Mouse (Mus musculus) hindbrain, embryonic 15.5 days (tissue): ENCODE results near the gene Syngap1. TPM values are rescaled to one million over a fixed set of nuclear protein-coding genes. Genes with fewer than 3 reads are reported as not detected.

Source experiments
- ATAC-seq: fragments of 200-750 bp; cut with Nextera tagmentation; 2 replicates; pipeline ENCODE4 v1.8.0; 2017; ENCODE audit warnings: low read depth, moderate number of reproducible peaks, moderate TSS enrichment; ENCODE audit not compliant: low FRiP score
- H3K27ac ChIP-seq: fragments of 300-500 bp; sonication (generic); replicated peaks from 2 replicates; pipeline ENCODE4 v1.5.1; 2015; ENCODE audit warnings: mild to moderate bottlenecking, inconsistent platforms
- H3K27me3 ChIP-seq: fragments of 300-500 bp; sonication (generic); 2 replicates; pipeline ENCODE4 v1.6.1; 2015; ENCODE audit warnings: control low read depth, inconsistent platforms
- H3K36me3 ChIP-seq: fragments of 300-500 bp; sonication (generic); 2 replicates; pipeline ENCODE4 v1.6.1; 2015; ENCODE audit warnings: control low read depth, inconsistent platforms
- H3K4me1 ChIP-seq: fragments of 300-500 bp; sonication (generic); replicated peaks from 2 replicates; pipeline ENCODE4 v1.6.1; 2015; ENCODE audit warnings: control low read depth, inconsistent platforms
- H3K4me2 ChIP-seq: fragments of 300-500 bp; sonication (generic); 2 replicates; pipeline ENCODE4 v1.6.1; 2015; ENCODE audit warnings: moderate library complexity, mild to moderate bottlenecking, inconsistent platforms
- H3K4me3 ChIP-seq: fragments of 300-500 bp; sonication (generic); 2 replicates; pipeline ENCODE4 v1.5.1; 2015; ENCODE audit warnings: mild to moderate bottlenecking, inconsistent platforms
- H3K9ac ChIP-seq: fragments of 300-500 bp; sonication (generic); 2 replicates; pipeline ENCODE4 v1.6.1; 2015; ENCODE audit warnings: inconsistent platforms
- H3K9me3 ChIP-seq: fragments of 300-500 bp; sonication (generic); 2 replicates; pipeline ENCODE4 v1.6.1; 2016; ENCODE audit warnings: control low read depth, inconsistent platforms
- WGBS: fragments of 180-500 bp; shearing (Covaris S2); methylation state at CpG from one replicate; pipeline ENCODE4 v1.1.7; 2015; 5-methylcytosine and 5-hydroxymethylcytosine counted together
- polyA plus RNA-seq: library from polyadenylated mRNA; unstranded; fragments of >200 nt; fragmentation: Nextera tagmentation; extraction: Ambion mirVana; gene quantifications from 2 replicates; pipeline ENCODE4 v1.2.1, GENCODE M21; 2015

Gene Syngap1
- polyA plus RNA-seq, 1 experiment from 2014 or later: 4.7 TPM

DNA sequence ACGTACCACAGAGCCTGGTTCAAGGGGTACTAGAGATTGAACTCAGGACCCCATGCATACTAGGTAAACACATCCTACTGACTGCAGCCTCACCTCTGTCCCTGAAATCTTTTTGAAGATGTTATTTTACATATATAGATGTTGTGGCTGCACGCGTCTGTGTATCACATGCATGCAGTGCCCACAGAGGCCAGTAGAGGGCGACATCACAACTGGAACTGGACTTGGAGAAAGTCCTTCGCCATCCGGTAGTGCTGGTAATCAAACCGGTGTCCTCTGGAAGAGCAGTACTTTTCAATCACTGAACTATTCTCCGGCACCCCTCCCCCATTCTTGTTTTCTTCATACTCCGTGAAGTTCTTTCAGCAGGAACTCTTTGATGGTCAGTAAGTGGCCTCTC lies 63.4 kb downstream of the Syngap1 start:
- WGBS: 29% methylated on average over 9 of the region's 9 CpGs
- no peaks in the 10 kb centered on the region for H3K9me3 ChIP-seq
- no peak overlapping the region for H3K9ac ChIP-seq
- H3K4me3 ChIP-seq: no peak overlapping the region
- no peak for ATAC-seq
- H3K4me1 ChIP-seq: no peaks in the 10 kb centered on the region
- no peak overlapping the region for H3K4me2 ChIP-seq
- H3K27me3 ChIP-seq: no peaks in the 10 kb centered on the region
- H3K36me3 ChIP-seq: no peaks in the 10 kb centered on the region
- H3K27ac ChIP-seq: no peak overlapping the region

DNA sequence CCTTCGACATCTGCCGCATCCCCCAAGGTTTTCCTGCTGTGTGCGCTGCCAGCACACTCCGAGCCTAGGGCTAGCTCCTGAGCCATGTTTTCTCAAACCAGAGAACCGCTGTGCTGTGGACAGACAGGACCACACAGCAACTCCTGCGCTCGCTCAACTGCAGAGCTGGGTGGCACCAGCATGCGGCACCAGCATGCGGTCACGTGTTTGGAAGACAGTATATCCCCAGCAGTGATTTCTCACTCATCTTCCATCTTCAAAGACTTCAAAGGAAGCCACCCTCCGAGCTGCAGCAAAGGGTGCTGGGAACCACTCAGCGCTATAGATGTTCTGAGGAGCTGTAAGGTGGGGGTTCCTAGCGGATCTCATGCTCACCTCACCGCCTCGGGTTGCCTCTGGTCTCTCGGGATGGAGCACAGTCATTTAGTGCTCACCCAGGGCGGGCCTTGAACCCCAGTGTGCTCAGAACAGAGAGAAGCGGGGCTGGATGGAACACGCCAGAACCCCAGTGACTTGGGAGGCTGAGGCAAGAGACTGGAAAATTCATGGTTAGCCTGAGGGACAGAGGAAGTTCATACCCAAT lies 63.9 kb downstream of the Syngap1 start:
- Histone ChIP-seq H3K4me1 (no peaks in the 10 kb centered on the region), H3K27ac (no peak overlapping the region), H3K4me2 (no peak overlapping the region), H3K36me3 (no peaks in the 10 kb centered on the region), H3K27me3 (no peaks in the 10 kb centered on the region), H3K9ac (no peak overlapping the region), H3K9me3 (no peaks in the 10 kb centered on the region), H3K4me3 (no peak overlapping the region)
- ATAC-seq: no peak
- WGBS: 43% methylated on average over 19 of the region's 19 CpGs

DNA sequence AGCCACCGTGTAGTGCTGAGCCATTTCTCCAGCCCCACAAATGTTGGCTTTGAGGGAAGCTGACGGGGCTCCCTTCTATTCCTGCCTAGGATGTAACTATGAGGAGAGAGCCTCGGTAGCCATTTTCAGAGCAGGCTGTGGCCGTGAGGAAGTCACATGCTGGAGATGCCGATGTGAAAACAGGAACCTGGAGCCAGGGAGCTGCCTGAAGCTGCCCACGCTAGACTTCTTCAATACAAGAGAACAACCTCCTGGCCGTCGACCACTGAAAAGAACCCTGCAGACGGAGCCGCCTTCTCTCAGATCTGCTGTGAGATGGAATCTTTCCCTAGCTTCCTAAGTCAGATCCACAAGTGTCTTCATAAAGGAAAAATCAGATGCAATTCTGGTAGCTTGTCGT lies 64.6 kb downstream of the Syngap1 start:
- H3K27me3 ChIP-seq: no peaks in the 10 kb centered on the region
- H3K27ac ChIP-seq: no peak overlapping the region
- H3K4me1 ChIP-seq: no peaks in the 10 kb centered on the region
- 65% methylated on average over 11 of the region's 11 CpGs for WGBS
- no peak overlapping the region for H3K4me2 ChIP-seq
- H3K36me3 ChIP-seq: no peaks in the 10 kb centered on the region
- no peaks in the 10 kb centered on the region for H3K9me3 ChIP-seq
- H3K4me3 ChIP-seq: no peak overlapping the region
- H3K9ac ChIP-seq: no peak overlapping the region
- no peak for ATAC-seq

DNA sequence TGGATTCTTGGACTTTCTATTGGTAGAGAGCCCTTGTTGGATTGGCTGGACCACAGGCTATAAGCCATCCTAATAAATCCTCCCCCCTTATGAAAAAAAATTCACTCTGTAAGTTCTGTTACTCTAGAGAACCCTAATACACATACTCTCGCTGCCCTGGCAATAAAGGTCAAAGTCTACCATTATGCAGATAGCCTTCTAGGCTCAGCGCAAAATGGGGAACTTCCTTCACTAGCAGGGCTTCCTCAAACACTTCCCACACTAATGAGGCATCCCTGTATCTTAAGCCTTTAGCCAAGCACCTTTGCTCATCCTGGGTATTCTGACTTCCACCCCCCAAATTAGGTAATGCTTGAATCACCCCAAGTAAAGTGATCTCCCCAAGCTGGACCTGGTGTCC lies 67.2 kb downstream of the Syngap1 start:
- Histone ChIP-seq H3K9ac (no peak overlapping the region), H3K27ac (no peak overlapping the region), H3K9me3 (no peaks in the 10 kb centered on the region), H3K36me3 (no peaks in the 10 kb centered on the region), H3K4me3 (no peak overlapping the region), H3K4me1 (no peaks in the 10 kb centered on the region; the same call in 1 of the 2 replicates), H3K4me2 (no peak overlapping the region), H3K27me3 (no peaks in the 10 kb centered on the region)
- WGBS: 82% methylated on average over 2 of the region's 2 CpGs
- no peak for ATAC-seq

DNA sequence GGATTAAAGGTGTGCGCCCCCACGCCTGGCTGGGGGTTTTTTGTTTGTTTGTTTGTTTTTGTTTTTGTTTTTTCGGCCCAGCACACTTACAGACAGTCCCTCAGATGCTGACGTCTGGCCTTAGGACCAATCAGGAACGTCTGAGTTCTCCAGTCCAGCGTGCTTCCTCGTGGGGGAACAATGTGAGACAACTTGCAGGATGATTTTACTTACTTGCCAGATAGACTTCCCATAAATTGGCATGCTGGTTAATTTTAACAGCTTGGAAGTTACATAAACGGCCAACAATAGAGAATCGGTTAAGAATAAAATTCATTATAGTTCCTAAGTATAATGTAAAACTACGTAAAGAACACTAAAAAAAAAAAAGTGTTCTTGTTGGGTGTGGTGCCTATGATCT lies 70.1 kb downstream of the Syngap1 start:
- H3K4me3 ChIP-seq: no peak overlapping the region
- WGBS: 92% methylated on average over 10 of the region's 10 CpGs
- no peaks in the 10 kb centered on the region for H3K9me3 ChIP-seq
- no peak overlapping the region for H3K27ac ChIP-seq
- H3K36me3 ChIP-seq: no peaks in the 10 kb centered on the region
- no peak overlapping the region for H3K4me2 ChIP-seq
- H3K27me3 ChIP-seq: no peaks in the 10 kb centered on the region
- no peak overlapping the region for H3K9ac ChIP-seq
- ATAC-seq: no peak
- H3K4me1 ChIP-seq: no peaks in the 10 kb centered on the region; the same call in 1 of the 2 replicates

DNA sequence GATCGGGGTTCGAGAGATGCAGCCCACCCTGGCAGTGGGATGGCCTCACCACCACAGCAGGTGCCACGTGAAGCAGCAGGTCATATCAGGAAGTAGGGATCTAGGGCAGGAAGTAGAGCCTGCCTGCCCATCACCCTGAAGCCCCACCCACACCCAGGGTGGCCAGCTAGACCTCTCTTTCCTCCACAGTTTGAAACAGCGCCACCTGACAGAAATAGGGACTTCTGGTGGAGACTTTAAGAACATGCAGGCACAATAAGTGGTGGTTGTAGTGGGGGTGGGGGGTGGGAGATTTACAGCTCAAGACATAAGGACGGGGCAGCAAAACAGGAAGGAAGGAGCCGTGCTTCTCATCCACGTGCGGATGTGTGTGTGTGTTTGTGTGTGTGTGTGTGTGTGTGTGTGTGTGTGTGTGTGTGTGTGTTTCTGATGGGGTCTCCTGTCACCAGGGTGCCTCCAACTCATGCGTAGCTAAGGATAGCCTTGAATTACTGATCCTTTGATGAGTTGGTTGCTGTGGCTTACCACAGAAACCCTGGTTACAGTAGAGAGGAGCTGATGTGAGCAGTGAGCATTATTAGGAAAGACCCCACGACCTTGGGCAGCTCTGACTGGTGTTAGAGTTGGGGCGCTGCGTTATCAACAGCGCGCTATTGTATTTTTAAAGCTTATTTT lies 71.1 kb downstream of the Syngap1 start:
- Histone ChIP-seq H3K4me3 (no peak overlapping the region), H3K27me3 (no peaks in the 10 kb centered on the region), H3K4me2 (no peak overlapping the region; the same call in 1 of the 2 replicates), H3K9ac (no peak overlapping the region), H3K4me1 (no peaks in the 10 kb centered on the region; the same call in 1 of the 2 replicates), H3K27ac (no peak overlapping the region), H3K9me3 (no peaks in the 10 kb centered on the region), H3K36me3 (no peaks in the 10 kb centered on the region)
- 62% methylated on average over 14 of the region's 14 CpGs for WGBS
- ATAC-seq: no peak

DNA sequence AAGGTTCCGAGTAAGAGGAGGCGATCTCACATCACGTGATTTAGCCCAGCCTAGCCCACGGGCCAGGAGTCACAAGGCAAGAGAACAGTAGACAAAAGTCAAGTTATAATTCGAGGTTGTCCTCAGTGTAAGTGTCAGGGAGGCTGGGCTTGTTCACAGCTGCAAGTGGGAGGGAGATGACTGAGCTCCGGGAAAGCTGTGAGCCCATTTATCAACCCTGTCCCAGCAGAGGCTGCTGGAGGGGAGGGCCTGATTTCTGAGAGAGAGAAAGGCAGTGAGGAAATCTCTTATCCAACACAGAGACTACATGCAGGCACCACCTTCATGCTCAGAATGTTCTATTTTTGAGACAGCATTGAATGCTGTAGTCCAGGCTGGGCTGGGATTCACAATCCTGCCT lies 71.9 kb downstream of the Syngap1 start:
- Histone ChIP-seq H3K4me3 (no peak overlapping the region), H3K27me3 (no peaks in the 10 kb centered on the region), H3K4me2 (no peak overlapping the region), H3K36me3 (no peaks in the 10 kb centered on the region), H3K9ac (no peak overlapping the region), H3K9me3 (no peaks in the 10 kb centered on the region), H3K4me1 (peaks cover 7% of the 10 kb centered on the region), H3K27ac (no peak overlapping the region)
- WGBS: 32% methylated on average over 6 of the region's 6 CpGs
- ATAC-seq: no peak

DNA sequence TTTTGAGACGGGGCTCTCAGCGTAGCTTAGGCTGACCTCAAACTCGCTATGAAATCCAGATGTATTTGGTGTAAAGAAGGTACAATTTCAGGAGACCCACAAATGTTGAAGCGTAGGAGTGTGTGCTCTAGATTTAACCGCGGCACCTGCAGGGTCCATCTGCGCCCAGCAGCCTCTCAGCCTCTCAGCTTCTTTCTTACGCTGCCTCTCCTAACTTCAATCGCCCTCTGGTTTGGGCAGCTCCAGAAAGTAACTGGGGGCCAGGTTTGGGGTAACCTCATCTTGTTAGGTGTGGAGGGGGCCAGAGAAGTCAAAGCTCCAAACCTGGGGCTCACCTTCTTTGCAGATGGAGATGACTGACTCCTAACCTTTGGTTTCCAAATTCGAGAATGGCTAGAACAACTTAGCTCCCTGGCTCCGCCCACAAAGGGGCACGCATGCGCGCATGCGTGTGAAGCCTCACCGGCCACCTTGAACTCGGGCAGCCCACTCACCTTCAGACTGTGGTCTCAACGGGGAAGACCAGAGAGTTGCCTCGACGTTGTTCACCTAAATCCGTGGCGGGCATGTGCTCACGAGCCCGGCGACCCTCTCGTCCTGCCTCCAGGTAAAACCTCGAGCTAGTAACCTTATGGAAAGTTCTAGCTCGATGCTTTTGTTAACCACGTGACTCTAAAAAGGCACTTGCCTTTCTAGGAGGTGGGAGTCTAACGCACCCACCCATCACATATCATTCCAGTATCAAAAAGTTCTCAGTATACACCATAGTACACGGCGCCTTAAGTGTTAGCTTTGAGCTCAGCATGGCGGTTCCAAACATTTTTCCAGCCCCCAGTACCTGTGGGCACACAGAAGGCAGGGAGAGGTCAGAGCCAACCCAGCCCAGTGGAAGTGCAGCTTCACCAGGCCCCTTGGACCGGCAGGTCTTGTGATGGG lies 76.8 kb downstream of the Syngap1 start:
- H3K4me3 ChIP-seq: peak overlapping the region; percentile 47
- ATAC-seq: peak; percentile 76
- peaks cover 16% of the 10 kb centered on the region for H3K4me1 ChIP-seq
- no peaks in the 10 kb centered on the region for H3K9me3 ChIP-seq
- peak overlapping the region; percentile 77 for H3K4me2 ChIP-seq
- peak overlapping the region; percentile 64 for H3K27ac ChIP-seq
- H3K27me3 ChIP-seq: no peaks in the 10 kb centered on the region
- H3K36me3 ChIP-seq: peaks cover 20% of the 10 kb centered on the region
- peak overlapping the region; percentile 47 for H3K9ac ChIP-seq
- 7% methylated on average over 34 of the region's 34 CpGs for WGBS

DNA sequence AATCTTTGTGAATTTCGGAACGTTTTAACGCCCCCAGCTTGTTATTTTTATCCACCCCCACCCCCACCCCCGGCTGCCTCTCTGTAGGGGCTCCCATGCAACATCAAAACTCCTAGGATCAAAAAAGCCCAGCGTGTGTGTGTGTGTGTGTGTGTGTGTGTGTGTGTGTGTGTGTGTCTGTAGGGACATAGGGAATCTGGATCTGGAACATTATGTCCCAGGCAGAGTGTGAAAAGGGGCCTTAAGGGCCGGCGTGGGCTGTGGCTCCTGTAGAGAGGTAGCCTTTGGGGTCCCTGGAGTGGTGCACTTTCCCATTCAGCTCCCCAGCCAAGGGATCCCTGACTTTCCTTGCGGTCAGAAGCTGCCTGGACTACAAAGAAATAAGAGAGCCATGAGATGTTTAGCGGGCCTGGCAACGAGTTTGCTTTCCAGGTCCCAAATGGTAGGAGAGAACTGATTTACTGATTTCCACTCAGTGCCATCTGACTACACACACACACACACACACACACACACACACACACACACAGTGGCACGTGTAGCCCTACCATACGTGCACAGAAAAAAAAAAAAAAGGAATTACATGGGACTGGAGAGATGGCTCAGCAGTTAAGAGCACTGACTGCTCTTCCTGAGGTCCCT lies 77.6 kb downstream of the Syngap1 start:
- H3K4me2 ChIP-seq: peak overlapping the region; percentile 77
- 0 out of 2 replicates have a peak overlapping the region, but pooled peaks have one; percentile 47 for H3K9ac ChIP-seq
- H3K4me1 ChIP-seq: peaks cover 16% of the 10 kb centered on the region
- 0 out of 2 replicates have a peak, but pooled peaks have one; percentile 4 for ATAC-seq
- H3K27ac ChIP-seq: peak overlapping the region; percentile 64
- peak overlapping the region; percentile 47 for H3K4me3 ChIP-seq
- 22% methylated on average over 12 of the region's 12 CpGs for whole genome bisulfite sequencing
- no peaks in the 10 kb centered on the region for H3K27me3 ChIP-seq
- H3K9me3 ChIP-seq: no peaks in the 10 kb centered on the region
- peaks cover 24% of the 10 kb centered on the region for H3K36me3 ChIP-seq

DNA sequence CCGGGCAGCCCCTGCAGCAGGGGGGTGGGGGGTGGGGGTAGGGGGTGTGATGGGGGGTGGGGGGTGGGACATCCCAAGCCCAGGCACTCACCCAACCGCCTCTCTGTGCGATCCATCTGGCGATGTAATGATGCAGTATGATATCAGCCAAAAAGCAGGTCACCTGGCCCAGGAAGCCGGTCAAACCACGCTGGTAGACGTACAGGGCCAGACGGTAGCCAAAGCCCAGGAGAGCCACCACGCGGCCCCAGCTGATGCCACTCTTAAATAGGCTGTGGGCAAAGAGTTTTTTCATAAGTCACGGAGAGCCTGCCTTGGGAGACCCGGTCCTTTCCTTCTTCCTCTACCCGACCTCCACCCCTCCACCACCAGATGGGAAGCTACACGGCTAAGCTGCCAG lies 80.0 kb downstream of the Syngap1 start:
- Histone ChIP-seq H3K4me3 (no peak overlapping the region), H3K9me3 (no peaks in the 10 kb centered on the region), H3K27me3 (no peaks in the 10 kb centered on the region), H3K4me1 (peaks cover 16% of the 10 kb centered on the region), H3K4me2 (no peak overlapping the region), H3K27ac (no peak overlapping the region), H3K36me3 (peaks cover 44% of the 10 kb centered on the region), H3K9ac (no peak overlapping the region)
- 92% methylated on average over 14 of the region's 14 CpGs for WGBS
- no peak for ATAC-seq

DNA sequence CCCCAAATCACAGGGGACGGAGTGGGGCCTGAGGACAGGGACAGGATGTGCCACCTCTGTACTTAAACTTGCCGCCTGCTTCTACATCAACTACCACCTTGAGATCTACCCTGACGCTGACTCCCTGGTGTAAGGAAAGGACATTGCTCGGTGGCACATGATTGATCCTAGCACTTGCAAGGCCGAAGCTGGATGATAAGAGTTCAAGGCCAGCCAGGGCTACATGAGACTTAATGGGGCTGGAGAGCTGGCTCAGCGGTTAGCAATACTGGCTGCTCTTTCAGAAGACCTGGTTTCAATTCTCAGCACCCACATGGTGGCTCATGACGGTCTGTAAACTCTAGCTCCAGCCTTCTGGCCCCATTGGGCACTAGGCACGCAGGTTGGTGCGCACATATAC lies 80.7 kb downstream of the Syngap1 start:
- peaks cover 17% of the 10 kb centered on the region for H3K4me1 ChIP-seq
- no peaks in the 10 kb centered on the region for H3K9me3 ChIP-seq
- ATAC-seq: no peak
- H3K36me3 ChIP-seq: peaks cover 44% of the 10 kb centered on the region
- 93% methylated on average over 9 of the region's 9 CpGs for WGBS
- H3K27me3 ChIP-seq: no peaks in the 10 kb centered on the region
- H3K4me2 ChIP-seq: no peak overlapping the region
- H3K4me3 ChIP-seq: no peak overlapping the region
- no peak overlapping the region for H3K9ac ChIP-seq
- no peak overlapping the region for H3K27ac ChIP-seq
